Mouse (Mus musculus): ENCODE measurements around the gene Aftph.
"Not testable (repeated sequence)": the region's sequence is repeated elsewhere in the genome, so short reads cannot be mapped to it uniquely, and the experiment has no call there.

Gene Aftph

GRCm38 (mm10) chr11:20741201-20742100, at the start of gene Aftph:
Gene Aftph, minus strand, starts transcription at chr11:20741589.
- peak; percentile 99 for DNase-seq

GRCm38 (mm10) chr11:20789015-20789414, 47.6 kb upstream of the Aftph start:
- no peak for DNase-seq

- no peak for DNase-seq
These were observed 46.7 kb upstream of the Aftph start for GRCm38 (mm10) chr11:20788070-20788469.

- DNase-seq: no peak
These were observed 44.8 kb upstream of the Aftph start for GRCm38 (mm10) chr11:20786191-20786590.

GRCm38 (mm10) chr11:20785186-20785585, 43.8 kb upstream of the Aftph start:
- DNase-seq: no peak

- no peak for DNase-seq
These were observed 43.4 kb upstream of the Aftph start for GRCm38 (mm10) chr11:20784776-20785175.

- no peak for DNase-seq
These were observed 42.1 kb upstream of the Aftph start for GRCm38 (mm10) chr11:20783467-20783866.

- no peak for DNase-seq
These were observed 41.2 kb upstream of the Aftph start for GRCm38 (mm10) chr11:20782620-20783019.

GRCm38 (mm10) chr11:20780312-20780711, 38.9 kb upstream of the Aftph start:
- no peak for DNase-seq

GRCm38 (mm10) chr11:20778861-20779563, 37.6 kb upstream of the Aftph start:
- DNase-seq: no peak

- DNase-seq: no peak
These were observed 36.9 kb upstream of the Aftph start for GRCm38 (mm10) chr11:20778298-20778697.

- no peak for DNase-seq
These were observed 35.3 kb upstream of the Aftph start for GRCm38 (mm10) chr11:20776668-20777067.

GRCm38 (mm10) chr11:20772642-20773041, 31.3 kb upstream of the Aftph start:
- no peak for DNase-seq

- not testable (repeated sequence) for DNase-seq
These were observed 30.4 kb upstream of the Aftph start for GRCm38 (mm10) chr11:20771827-20772226.

GRCm38 (mm10) chr11:20761984-20762383, 20.6 kb upstream of the Aftph start:
- DNase-seq: not testable (repeated sequence)

GRCm38 (mm10) chr11:20750573-20750972, 9.2 kb upstream of the Aftph start:
- no peak for DNase-seq

- DNase-seq: no peak
These were observed 2.0 kb upstream of the Aftph start for GRCm38 (mm10) chr11:20743353-20743752.

- peak; percentile 52 to 74 for DNase-seq
These were observed 1.0 kb upstream of the Aftph start for GRCm38 (mm10) chr11:20742361-20742897.

GRCm38 (mm10) chr11:20740481-20741200, 748 bp downstream of the Aftph start:
- DNase-seq: peak in 1 of 2 experiments; percentile 70

- no peak for DNase-seq
These were observed 7.3 kb downstream of the Aftph start for GRCm38 (mm10) chr11:20734066-20734465.

- no peak for DNase-seq
These were observed 7.8 kb downstream of the Aftph start for GRCm38 (mm10) chr11:20733486-20734030.

- DNase-seq: no peak
These were observed 12.0 kb downstream of the Aftph start for GRCm38 (mm10) chr11:20729403-20729802.

GRCm38 (mm10) chr11:20728044-20728443, 13.3 kb downstream of the Aftph start:
- no peak for DNase-seq
